Mouse (Mus musculus): ENCODE measurements at regions not wholly inside any gene's neighbourhood (a gene's known extent, or its start where the extent isn't known, plus 50 kb on each side); places are given as distances from the start of the nearest gene placed in this dataset.

DNA sequence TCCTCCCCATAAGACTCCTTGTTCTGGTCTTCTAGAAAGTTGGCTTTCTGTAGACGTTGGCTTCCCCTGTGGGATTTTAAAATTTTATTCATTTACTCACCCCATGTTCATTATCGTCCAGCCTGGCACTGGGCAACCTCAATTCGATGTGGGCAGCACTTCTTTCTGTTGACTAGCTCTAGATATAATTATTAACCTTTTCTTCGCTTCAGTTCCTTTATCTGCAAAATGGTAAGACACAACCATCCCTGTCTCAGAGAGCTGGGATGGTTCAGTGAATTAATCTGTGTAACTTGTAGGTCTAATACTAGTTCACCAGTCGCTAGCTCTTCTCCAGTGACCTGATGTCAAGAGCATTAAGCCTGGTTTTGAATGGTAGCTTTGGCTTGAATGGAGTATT is 89.9 kb upstream of the Plxnc1 start:
- no peak for DNase-seq (ENCODE audit: extremely low spot score, low read depth, low spot score)

- no peak for DNase-seq (ENCODE audit: extremely low spot score, low read depth, low spot score)
Measured at GRCm38 (mm10) chr10:95032760-95033716, 88.4 kb upstream of the Plxnc1 start.

DNA sequence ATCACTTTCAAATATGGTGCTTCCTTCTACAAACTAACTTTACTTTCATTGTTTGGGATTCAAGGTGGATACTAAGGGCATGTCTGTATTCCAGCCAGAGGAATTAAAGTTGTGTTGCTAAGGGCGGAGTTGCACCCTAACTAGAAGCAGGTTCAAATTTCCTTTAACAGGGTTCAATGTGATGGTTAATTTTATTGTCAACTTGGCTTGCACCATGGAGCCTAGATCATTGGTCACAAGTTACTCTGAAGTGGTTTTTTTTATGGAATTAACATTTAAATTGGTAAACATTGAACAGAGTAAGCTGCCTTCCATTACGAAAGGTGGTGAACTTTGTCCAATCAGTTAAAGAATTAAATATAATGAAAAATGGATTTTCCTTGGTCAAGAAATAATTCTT is 86.7 kb upstream of the Plxnc1 start:
- DNase-seq (ENCODE audit: extremely low spot score, low read depth, low spot score), result no peak

- no peak for DNase-seq (ENCODE audit: extremely low spot score, low read depth, low spot score)
Measured at GRCm38 (mm10) chr10:95030801-95031200, 86.2 kb upstream of the Plxnc1 start.

DNA sequence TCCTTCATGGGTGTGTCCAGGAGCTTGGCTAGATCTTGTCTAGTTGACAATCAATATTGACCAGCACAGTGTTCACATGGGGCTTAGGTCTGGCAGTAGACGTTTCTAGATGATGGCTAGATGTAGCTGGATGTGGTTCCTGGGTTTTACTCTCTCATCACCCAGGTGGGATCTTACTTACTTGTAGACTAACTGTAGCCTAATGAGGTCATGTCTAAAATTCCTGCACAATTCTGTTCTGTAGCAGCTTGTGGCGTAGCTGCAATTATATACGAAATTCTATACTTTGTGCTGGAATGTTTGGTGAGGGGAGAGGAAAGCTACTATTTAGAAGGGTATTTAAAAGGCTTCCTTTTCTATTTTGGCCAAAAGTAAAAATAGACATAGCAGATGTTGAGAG is 84.9 kb upstream of the Plxnc1 start:
- DNase-seq (ENCODE audit: extremely low spot score, low read depth, low spot score), result no peak

GRCm38 (mm10) chr10:95025569-95026327 is 81.1 kb upstream of the Plxnc1 start:
- no peak for DNase-seq (ENCODE audit: extremely low spot score, low read depth, low spot score)

DNA sequence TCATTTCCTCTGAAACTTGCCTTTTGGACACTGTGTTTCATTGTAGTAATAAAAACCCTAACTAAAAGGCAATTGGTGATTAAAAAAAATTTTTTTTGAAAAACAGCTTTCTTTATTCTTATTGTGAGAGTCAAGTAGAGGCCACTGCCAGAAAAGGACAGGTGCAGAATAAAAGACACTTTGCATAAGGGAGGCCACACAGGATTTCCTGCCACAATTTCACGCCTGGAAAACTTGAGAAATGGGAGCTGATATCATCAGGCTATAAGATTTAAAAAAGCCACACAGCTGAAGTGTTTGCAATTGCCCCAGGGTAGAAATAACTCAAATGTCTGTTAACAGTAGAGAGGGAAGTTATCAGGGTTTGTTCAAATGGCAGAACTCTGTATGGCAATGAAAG is 76.6 kb upstream of the Plxnc1 start:
- DNase-seq (ENCODE audit: extremely low spot score, low read depth, low spot score), result no peak

DNA sequence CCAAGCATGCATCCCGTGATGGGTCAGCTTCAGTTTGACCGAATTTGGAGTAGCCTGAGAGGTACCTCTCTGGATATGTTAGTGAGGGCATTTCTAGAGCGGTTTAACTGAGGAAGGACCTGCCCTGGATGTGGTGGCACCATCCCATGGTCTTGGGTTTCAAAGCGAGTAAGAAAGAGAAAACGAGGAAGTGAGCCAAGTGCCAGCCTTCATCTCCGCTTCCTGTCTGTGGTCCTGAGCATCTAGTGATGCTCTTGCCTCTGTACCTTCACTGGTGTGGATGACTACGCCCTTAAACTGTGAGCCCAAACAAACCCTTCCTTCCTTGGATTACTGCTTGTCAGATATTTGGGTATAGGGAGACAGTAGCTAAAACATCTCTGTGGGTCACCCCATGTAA is 72.3 kb upstream of the Plxnc1 start:
- DNase-seq (ENCODE audit: extremely low spot score, low read depth, low spot score), result no peak

DNA sequence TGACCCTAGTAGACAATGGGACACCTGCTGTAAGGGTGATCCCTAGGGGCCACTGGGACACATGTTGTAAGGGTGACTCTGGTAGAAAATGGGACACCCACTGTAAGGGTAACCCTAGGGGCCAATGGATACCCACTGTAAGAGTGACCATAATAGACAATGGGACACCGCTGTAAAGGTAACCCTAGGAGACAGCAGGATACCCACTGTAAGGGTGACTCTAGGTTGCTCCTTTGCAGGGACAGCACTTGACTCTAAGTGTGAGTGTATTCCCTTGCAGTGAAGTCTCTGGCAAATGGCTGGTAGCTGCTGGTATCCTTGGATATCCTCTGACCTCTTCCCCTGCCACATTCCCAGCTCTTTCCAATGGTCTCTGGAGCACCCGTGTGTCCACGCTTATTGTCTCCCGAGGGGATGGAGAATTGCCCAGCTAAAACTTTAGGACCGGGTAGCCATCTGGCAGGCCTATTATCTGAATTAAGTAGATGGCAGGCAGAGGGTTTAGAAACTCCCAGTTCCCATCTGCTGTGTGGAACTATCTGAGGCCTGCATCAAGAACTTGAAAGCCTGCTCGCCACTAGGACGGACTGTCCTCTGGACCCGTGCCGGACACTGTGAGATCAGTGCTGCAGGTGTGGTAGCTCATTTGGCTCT is 70.8 kb upstream of the Plxnc1 start:
- DNase-seq (ENCODE audit: extremely low spot score, low read depth, low spot score), result no peak

DNA sequence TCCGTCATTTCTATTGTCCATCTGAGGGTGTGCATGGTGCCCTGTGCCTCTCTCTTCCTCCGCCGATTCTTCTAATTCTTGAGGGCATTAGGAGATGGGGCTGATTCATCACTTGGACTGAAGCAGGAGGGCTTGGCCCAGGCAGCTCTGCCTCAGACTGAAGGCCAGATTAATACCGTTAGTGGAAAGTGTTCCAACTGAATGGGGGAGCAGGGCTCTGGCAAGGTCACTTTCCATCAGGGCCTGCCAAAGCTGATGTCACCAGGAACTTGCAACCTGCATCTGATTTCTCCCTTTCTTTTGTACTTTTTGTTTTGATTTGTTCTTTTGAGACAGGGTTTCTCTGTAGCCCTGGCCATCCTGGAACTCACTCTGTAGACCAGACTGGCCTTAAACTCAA is 69.3 kb upstream of the Plxnc1 start:
- DNase-seq (ENCODE audit: extremely low spot score, low read depth, low spot score), result no peak

GRCm38 (mm10) chr10:95013213-95013915 is 68.7 kb upstream of the Plxnc1 start:
- no peak for DNase-seq (ENCODE audit: extremely low spot score, low read depth, low spot score)

- DNase-seq (ENCODE audit: extremely low spot score, low read depth, low spot score), result no peak
Measured at GRCm38 (mm10) chr10:95010333-95010732, 65.7 kb upstream of the Plxnc1 start.

GRCm38 (mm10) chr10:95009081-95009480 is 64.4 kb upstream of the Plxnc1 start:
- DNase-seq (ENCODE audit: extremely low spot score, low read depth, low spot score), result no peak

DNA sequence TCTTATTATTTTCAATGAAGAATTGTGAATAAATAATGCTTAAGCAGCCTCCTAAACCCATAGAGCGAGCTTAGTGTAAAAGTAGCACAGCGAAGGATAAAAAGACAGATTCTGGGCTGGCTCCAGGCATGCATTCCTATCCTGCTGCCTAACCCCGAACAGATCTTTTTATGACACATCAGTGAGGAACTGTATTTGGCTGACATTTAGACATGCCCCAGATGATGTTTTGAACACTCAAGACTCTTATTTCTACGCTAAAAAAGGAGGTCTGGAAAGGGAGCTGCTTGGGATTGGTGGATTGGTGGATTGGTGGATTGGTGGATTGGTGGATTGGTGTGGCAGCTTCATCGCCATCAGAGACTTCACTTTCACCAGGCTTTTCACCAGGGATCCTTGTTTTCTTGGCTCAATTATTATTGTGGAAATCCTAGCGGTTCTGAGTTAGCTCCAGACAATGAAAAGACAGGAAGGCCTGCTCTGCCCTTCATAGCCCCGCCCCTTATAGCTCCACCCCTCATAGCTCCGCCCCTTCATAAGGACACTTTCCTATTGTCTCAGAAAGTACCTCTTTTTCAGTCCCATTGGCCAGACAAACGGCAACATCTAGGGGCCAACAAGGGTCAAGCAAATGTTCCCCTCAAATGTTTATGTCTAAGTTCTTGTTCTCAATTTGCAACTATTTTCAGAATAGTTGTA is 59.6 kb upstream of the Plxnc1 start:
- DNase-seq (ENCODE audit: extremely low spot score, low read depth, low spot score), result no peak

- DNase-seq (ENCODE audit: extremely low spot score, low read depth, low spot score), result no peak
Measured at GRCm38 (mm10) chr10:95003621-95004020, 59.0 kb upstream of the Plxnc1 start.

DNA sequence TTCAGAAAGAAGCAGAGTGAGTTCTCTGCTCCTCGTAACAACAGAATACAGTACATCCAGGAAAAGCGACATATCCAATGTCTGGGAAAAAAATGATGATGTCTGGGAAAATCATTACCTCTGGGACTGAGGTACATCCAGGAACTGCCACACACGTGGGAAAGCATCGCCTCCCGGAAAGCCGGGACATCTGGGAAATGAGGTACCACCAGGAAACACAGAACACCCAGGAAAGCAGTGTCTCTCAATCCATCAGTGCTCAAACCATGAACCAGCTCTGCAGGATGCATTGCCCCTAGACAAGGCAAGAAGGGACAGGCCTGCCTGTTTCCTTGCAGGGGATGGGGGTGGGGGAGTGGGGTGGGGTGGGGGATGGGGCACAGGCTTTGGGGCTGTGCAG is 57.0 kb upstream of the Plxnc1 start:
- DNase-seq (ENCODE audit: extremely low spot score, low read depth, low spot score), result no peak

DNA sequence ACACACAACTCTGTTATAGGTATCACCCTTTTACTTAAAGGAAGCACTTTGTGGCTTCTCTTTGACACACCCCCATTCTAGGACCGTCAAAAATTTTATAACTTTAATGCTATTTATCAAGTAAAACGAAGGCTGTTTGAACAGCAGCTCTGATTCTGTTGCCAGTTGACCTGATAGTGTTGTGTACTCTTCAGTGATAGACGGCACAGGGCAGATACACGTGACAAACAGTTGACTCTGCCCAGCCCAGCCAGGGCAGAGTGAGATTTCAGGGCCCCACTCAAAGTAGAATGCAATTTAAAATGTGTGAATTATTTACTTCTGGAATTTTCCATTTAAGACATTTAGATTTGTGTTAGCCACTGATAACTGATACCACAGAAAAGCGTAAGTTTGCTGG is 55.1 kb upstream of the Plxnc1 start:
- DNase-seq (ENCODE audit: extremely low spot score, low read depth, low spot score), result no peak

All from hindlimb bud, embryonic 11.5 days (tissue).